Mouse (Mus musculus) forebrain, embryonic 13.5 days (tissue): Measurements from ENCODE around the gene Plxna2. TPM values are rescaled to one million over a fixed set of nuclear protein-coding genes. Genes with fewer than 3 reads are reported as not detected.

Experiments
- ATAC-seq: fragments of 200-750 bp; cut with Nextera tagmentation; 2 replicates; pipeline ENCODE4 v1.8.0; 2017
- H3K27ac ChIP-seq: fragments of 300-500 bp; sonication (generic); 2 replicates; pipeline ENCODE4 v1.5.1; 2015; ENCODE audit warnings: inconsistent platforms, mild to moderate bottlenecking, moderate library complexity
- H3K27me3 ChIP-seq: fragments of 300-500 bp; sonication (generic); 2 replicates; pipeline ENCODE4 v1.6.1; 2015; ENCODE audit warnings: mild to moderate bottlenecking, inconsistent platforms
- H3K36me3 ChIP-seq: fragments of 300-500 bp; sonication (generic); 2 replicates; pipeline ENCODE4 v1.6.1; 2015; ENCODE audit warnings: mild to moderate bottlenecking, inconsistent platforms; ENCODE audit not compliant: poor library complexity, severe bottlenecking
- H3K4me1 ChIP-seq: fragments of 300-500 bp; sonication (generic); 2 replicates; pipeline ENCODE4 v1.6.1; 2015; ENCODE audit warnings: inconsistent platforms
- H3K4me2 ChIP-seq: fragments of 300-500 bp; sonication (generic); 2 replicates; pipeline ENCODE4 v1.6.1; 2015; ENCODE audit warnings: inconsistent platforms, mild to moderate bottlenecking, moderate library complexity
- H3K4me3 ChIP-seq: fragments of 300-500 bp; sonication (generic); 2 replicates; pipeline ENCODE4 v1.5.1; 2015; ENCODE audit warnings: mild to moderate bottlenecking, inconsistent platforms
- H3K9ac ChIP-seq: fragments of 300-500 bp; sonication (generic); 2 replicates; pipeline ENCODE4 v1.6.1; 2015; ENCODE audit warnings: mild to moderate bottlenecking, inconsistent platforms
- H3K9me3 ChIP-seq: fragments of 300-500 bp; sonication (generic); replicated peaks from 2 replicates; pipeline ENCODE4 v1.6.1; 2016; ENCODE audit warnings: inconsistent platforms
- WGBS: fragments of 180-500 bp; shearing (Covaris S2); methylation state at CpG from one replicate; pipeline ENCODE4 v1.1.7; 2015; 5-methylcytosine and 5-hydroxymethylcytosine counted together
- polyA plus RNA-seq: library from polyadenylated mRNA; unstranded; fragments of >200 nt; fragmentation: Nextera tagmentation; extraction: Ambion mirVana; gene quantifications from 2 replicates; pipeline ENCODE4 v1.2.1, GENCODE M21; 2015

The Plxna2 gene
- polyA plus RNA-seq, 1 experiment from 2014 or later = 55.8 TPM

DNA sequence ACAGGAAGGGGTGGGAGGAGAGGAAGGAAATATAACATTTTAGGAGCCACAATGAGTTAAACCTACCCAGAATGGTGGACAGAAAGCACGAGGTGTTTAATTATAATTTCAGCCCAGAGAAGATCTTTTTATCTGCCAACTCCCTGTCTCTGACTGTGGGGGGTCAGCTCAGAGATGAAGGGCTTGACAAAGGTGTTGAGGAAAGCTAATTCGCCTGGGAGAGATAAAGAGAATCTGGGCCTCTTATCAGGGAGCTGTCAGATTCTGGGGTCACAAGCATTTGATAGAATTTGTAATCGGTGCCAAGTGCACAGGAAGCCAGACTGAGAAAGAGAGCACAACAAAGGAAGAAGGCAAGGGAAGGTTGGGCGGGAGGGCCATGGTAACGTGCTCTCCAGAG lies 144.9 kb downstream of the Plxna2 start:
- Histone ChIP-seq H3K36me3 (peaks cover 96% of the 10 kb centered on the region), H3K4me3 (no peak overlapping the region), H3K4me2 (no peak overlapping the region), H3K27ac (no peak overlapping the region), H3K9me3 (no peaks in the 10 kb centered on the region), H3K4me1 (no peaks in the 10 kb centered on the region), H3K9ac (no peak overlapping the region), H3K27me3 (no peaks in the 10 kb centered on the region)
- ATAC-seq = no peak
- WGBS = 60% methylated on average over 5 of the region's 5 CpGs

DNA sequence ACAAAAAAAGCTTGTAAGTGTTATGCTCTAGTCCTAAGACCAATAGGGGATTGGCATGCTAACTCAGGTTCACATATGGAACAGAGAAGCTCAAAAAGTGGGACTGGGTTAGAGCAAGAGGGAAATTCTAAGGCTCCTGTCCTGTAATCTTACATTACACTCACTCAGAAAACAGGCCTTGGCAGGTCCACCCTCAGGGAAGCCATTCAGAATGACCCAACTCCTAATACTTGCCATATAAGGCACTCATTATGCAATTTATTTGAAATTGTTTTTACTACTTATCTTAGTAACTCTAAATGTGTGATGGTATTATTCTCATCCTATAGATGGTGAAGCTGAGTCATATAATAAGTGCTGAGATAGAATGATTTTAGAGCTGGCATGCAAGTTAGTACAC lies 146.9 kb downstream of the Plxna2 start:
- no peaks in the 10 kb centered on the region for H3K4me1 ChIP-seq
- H3K27ac ChIP-seq = no peak overlapping the region
- ATAC-seq = no peak
- H3K9ac ChIP-seq = no peak overlapping the region
- H3K36me3 ChIP-seq = peaks cover 91% of the 10 kb centered on the region
- H3K9me3 ChIP-seq = no peaks in the 10 kb centered on the region
- H3K27me3 ChIP-seq = no peaks in the 10 kb centered on the region
- H3K4me2 ChIP-seq = no peak overlapping the region
- no peak overlapping the region for H3K4me3 ChIP-seq

DNA sequence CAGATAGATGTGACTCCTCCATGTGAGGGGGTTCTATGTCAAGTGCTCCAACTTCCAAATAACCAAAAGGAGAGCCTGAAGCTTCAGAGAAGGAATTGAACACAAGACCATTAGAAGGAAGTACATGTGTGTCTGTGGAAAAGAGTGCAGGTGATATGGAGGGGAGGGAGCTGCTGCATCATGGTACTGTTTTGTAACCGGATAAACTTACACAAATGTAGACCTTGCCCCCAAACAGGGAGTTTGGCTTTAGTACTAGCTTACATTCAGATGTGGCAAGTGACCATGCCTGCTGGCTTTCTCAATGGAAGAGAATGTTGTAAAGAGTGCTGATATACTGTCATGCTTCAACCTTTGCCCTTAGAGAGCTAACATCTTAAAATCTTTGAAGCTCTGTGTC lies 150.8 kb downstream of the Plxna2 start:
- H3K4me3 ChIP-seq = no peak overlapping the region
- H3K4me2 ChIP-seq = no peak overlapping the region
- peaks cover 69% of the 10 kb centered on the region for H3K36me3 ChIP-seq
- H3K4me1 ChIP-seq = no peaks in the 10 kb centered on the region; the same call in 1 of the 2 replicates
- WGBS = 85% methylated on average over 1 of the region's 1 CpGs
- ATAC-seq = no peak
- no peaks in the 10 kb centered on the region for H3K27me3 ChIP-seq
- no peak overlapping the region for H3K9ac ChIP-seq
- no peaks in the 10 kb centered on the region for H3K9me3 ChIP-seq
- H3K27ac ChIP-seq = no peak overlapping the region

GRCm38 (mm10) chr1:194772053-194772452 lies 154.0 kb downstream of the Plxna2 start:
- Histone ChIP-seq H3K4me1 (no peaks in the 10 kb centered on the region; the same call in 1 of the 2 replicates), H3K9me3 (no peaks in the 10 kb centered on the region), H3K27ac (no peak overlapping the region), H3K27me3 (no peaks in the 10 kb centered on the region), H3K9ac (no peak overlapping the region), H3K4me3 (no peak overlapping the region), H3K4me2 (no peak overlapping the region), H3K36me3 (peaks cover 67% of the 10 kb centered on the region)
- ATAC-seq = no peak
- WGBS = 45% methylated on average over 3 of the region's 3 CpGs

- Histone ChIP-seq H3K4me3 (no peak overlapping the region), H3K9ac (no peak overlapping the region), H3K36me3 (peaks cover 69% of the 10 kb centered on the region), H3K4me2 (no peak overlapping the region), H3K27me3 (no peaks in the 10 kb centered on the region), H3K9me3 (no peaks in the 10 kb centered on the region), H3K27ac (peak overlapping the region; percentile 31; the same call in 1 of the 2 replicates), H3K4me1 (no peaks in the 10 kb centered on the region; the same call in 1 of the 2 replicates)
- peak; percentile 43; the same call in 1 of the 2 replicates for ATAC-seq
- WGBS = 28% methylated on average over 3 of the region's 3 CpGs
Measured at GRCm38 (mm10) chr1:194773899-194774298, 155.9 kb downstream of the Plxna2 start.

- Histone ChIP-seq H3K9me3 (no peaks in the 10 kb centered on the region), H3K4me3 (no peak overlapping the region), H3K4me2 (no peak overlapping the region), H3K27me3 (no peaks in the 10 kb centered on the region), H3K9ac (no peak overlapping the region), H3K4me1 (no peaks in the 10 kb centered on the region; the same call in 1 of the 2 replicates), H3K27ac (no peak overlapping the region), H3K36me3 (peaks cover 70% of the 10 kb centered on the region)
- WGBS = 74% methylated on average over 2 of the region's 2 CpGs
- ATAC-seq = no peak
Measured at GRCm38 (mm10) chr1:194774350-194774749, 156.3 kb downstream of the Plxna2 start.

DNA sequence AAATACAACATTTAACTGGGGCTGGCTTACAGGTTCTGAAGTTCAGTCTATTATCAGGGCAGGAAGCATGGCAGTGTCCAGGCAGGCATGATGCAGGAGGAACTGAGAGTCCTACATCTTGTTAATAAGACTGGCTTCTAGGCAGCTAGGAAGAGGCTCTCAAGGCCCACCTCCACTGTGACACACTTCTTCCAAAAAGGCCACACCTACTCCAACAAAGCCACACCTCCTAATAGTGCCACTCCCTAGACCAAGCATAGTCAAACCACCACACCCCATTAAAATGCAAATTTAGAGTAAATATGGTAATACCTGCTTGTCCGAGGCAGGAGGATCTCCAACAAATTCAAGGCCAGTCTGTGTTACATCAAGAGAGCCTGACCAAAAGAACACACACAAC lies 156.7 kb downstream of the Plxna2 start:
- H3K4me3 ChIP-seq = no peak overlapping the region
- H3K27me3 ChIP-seq = no peaks in the 10 kb centered on the region
- no peak overlapping the region for H3K4me2 ChIP-seq
- no peak overlapping the region for H3K9ac ChIP-seq
- no peaks in the 10 kb centered on the region; the same call in 1 of the 2 replicates for H3K4me1 ChIP-seq
- WGBS = 62% methylated on average over 1 of the region's 1 CpGs
- no peak overlapping the region for H3K27ac ChIP-seq
- no peak for ATAC-seq
- H3K9me3 ChIP-seq = no peaks in the 10 kb centered on the region
- H3K36me3 ChIP-seq = peaks cover 71% of the 10 kb centered on the region

- H3K9me3 ChIP-seq = no peaks in the 10 kb centered on the region
- no peaks in the 10 kb centered on the region; the same call in 1 of the 2 replicates for H3K4me1 ChIP-seq
- no peak overlapping the region for H3K9ac ChIP-seq
- H3K36me3 ChIP-seq = peaks cover 82% of the 10 kb centered on the region
- no peak overlapping the region for H3K4me3 ChIP-seq
- ATAC-seq = no peak
- no peak overlapping the region for H3K4me2 ChIP-seq
- no peaks in the 10 kb centered on the region for H3K27me3 ChIP-seq
- no peak overlapping the region for H3K27ac ChIP-seq
Measured at GRCm38 (mm10) chr1:194775656-194776374, 157.8 kb downstream of the Plxna2 start.

- no peaks in the 10 kb centered on the region for H3K9me3 ChIP-seq
- H3K36me3 ChIP-seq = peaks cover 89% of the 10 kb centered on the region
- no peak for ATAC-seq
- no peak overlapping the region for H3K4me2 ChIP-seq
- H3K4me3 ChIP-seq = no peak overlapping the region
- 80% methylated on average over 5 of the region's 5 CpGs for WGBS
- H3K27ac ChIP-seq = no peak overlapping the region
- H3K4me1 ChIP-seq = no peaks in the 10 kb centered on the region; the same call in 1 of the 2 replicates
- no peak overlapping the region for H3K9ac ChIP-seq
- no peaks in the 10 kb centered on the region for H3K27me3 ChIP-seq
Measured at GRCm38 (mm10) chr1:194776510-194777244, 158.7 kb downstream of the Plxna2 start.

GRCm38 (mm10) chr1:194777608-194778007 lies 159.6 kb downstream of the Plxna2 start:
- Histone ChIP-seq H3K9ac (no peak overlapping the region), H3K4me2 (no peak overlapping the region)
- no peak for ATAC-seq

GRCm38 (mm10) chr1:194780392-194780791 lies 162.4 kb downstream of the Plxna2 start:
- H3K27me3 ChIP-seq = no peaks in the 10 kb centered on the region
- no peaks in the 10 kb centered on the region for H3K4me1 ChIP-seq
- H3K27ac ChIP-seq = 0 out of 2 replicates have a peak overlapping the region, but pooled peaks have one; percentile 31
- H3K36me3 ChIP-seq = peaks cover 91% of the 10 kb centered on the region
- H3K9ac ChIP-seq = no peak overlapping the region
- no peak overlapping the region for H3K4me2 ChIP-seq
- ATAC-seq = no peak
- H3K4me3 ChIP-seq = no peak overlapping the region
- no peaks in the 10 kb centered on the region for H3K9me3 ChIP-seq
- WGBS = 89% methylated on average over 3 of the region's 3 CpGs

More at GRCm38 (mm10) chr1:194777608-194778007, 159.6 kb downstream of the Plxna2 start:
- Histone ChIP-seq H3K36me3 (peaks cover 91% of the 10 kb centered on the region), H3K4me1 (no peaks in the 10 kb centered on the region; the same call in 1 of the 2 replicates), H3K27me3 (no peaks in the 10 kb centered on the region), H3K27ac (no peak overlapping the region), H3K4me3 (no peak overlapping the region), H3K9me3 (no peaks in the 10 kb centered on the region)
- WGBS = 77% methylated on average over 2 of the region's 2 CpGs

GRCm38 (mm10) chr1:194780794-194781390 lies 162.9 kb downstream of the Plxna2 start:
- Histone ChIP-seq H3K36me3 (peaks cover 90% of the 10 kb centered on the region), H3K27me3 (no peaks in the 10 kb centered on the region), H3K9ac (no peak overlapping the region), H3K4me2 (no peak overlapping the region), H3K4me1 (no peaks in the 10 kb centered on the region), H3K27ac (peak overlapping the region; percentile 31; the same call in 1 of the 2 replicates), H3K9me3 (no peaks in the 10 kb centered on the region), H3K4me3 (no peak overlapping the region)
- ATAC-seq = no peak; the same call in 1 of the 2 replicates
- 60% methylated on average over 5 of the region's 5 CpGs for WGBS
